Mouse (Mus musculus) lung, adult 2 months (tissue): Measurements from ENCODE around the gene 1700057G04Rik.

Experiments
- CTCF ChIP-seq: fragments of 200-500 bp; IDR thresholded peaks from 2 replicates; pipeline ENCODE4 v1.5.1; 2011; ENCODE audit warnings: mild to moderate bottlenecking, low read length, control low read depth; ENCODE audit not compliant: insufficient read depth
- POLR2A ChIP-seq: fragments of 200-500 bp; IDR thresholded peaks from 2 replicates; pipeline ENCODE4 v1.6.1; 2011; ENCODE audit warnings: low read depth, mild to moderate bottlenecking, control low read depth, low read length, borderline replicate concordance; ENCODE audit errors: extremely low read depth

GRCm38 (mm10) chr9:92292169-92292568, 17.0 kb upstream of the 1700057G04Rik start:
- TF ChIP-seq POLR2A, result no peak
- no peak for TF ChIP-seq CTCF
